Mouse (Mus musculus): ENCODE results near the gene Myom1. TPM values are rescaled to one million over a fixed set of nuclear protein-coding genes. Genes with fewer than 3 reads are reported as not detected.
A peak's percentile ranks its signal among the peaks of the same experiment; 100 is the strongest.

The Myom1 gene
- polyA plus RNA-seq, 1 experiment from 2014 or later: 185 TPM

DNA sequence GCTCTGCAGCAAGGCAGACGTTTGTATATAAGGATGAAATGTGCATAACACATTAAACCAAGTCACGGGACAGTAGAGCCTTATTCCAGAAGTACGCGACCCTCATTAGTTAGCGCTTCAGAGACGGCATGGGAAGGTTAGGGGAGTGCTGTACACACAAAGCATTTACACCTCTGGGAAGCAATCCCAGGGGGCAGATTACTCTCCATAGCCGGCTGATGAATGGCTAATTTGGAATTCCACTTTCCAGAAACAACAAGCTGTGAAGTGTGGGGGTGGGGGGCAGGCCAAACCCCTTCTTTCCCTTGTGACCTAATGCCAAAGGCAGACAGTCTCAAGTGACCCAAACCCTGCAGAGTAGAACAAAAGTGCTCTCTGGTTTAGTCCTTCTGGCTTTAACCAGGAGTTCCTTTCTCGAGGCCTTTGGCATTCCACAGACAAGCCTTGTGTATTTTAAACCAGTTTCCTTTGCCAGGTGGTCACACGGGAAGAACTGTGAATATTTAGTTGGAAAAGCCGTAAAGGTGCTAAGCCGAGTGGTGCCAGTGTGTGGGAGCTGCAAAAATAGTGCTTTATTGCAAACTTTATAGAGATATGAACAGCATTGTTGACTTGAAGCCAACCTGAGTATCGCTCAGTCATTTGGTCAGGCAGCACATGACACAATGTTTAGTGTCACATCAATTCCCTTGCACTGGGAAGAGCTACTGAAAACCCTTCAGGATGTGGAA lies 37.6 kb downstream of the Myom1 start:
- Histone ChIP-seq H3K27me3 (no peaks in the 10 kb centered on the region), H3K36me3 (peaks cover 49% of the 10 kb centered on the region), H3K4me1 (replicated peaks) (peaks cover 28% of the 10 kb centered on the region), H3K4me2 (no peak overlapping the region), H3K27ac (peak overlapping the region; percentile 59), H3K9me3 (replicated peaks) (no peaks in the 10 kb centered on the region), H3K4me3 (no peak overlapping the region), H3K9ac (no peak overlapping the region; the same call in 1 of the 2 replicates)
- WGBS: 29% methylated on average over 12 of the region's 12 CpGs
- ATAC-seq (replicated peaks; ENCODE audit: insufficient number of reproducible peaks, insufficient read depth, low FRiP score, low read depth): 0 out of 2 replicates have a peak, but pooled peaks have one; percentile 28

DNA sequence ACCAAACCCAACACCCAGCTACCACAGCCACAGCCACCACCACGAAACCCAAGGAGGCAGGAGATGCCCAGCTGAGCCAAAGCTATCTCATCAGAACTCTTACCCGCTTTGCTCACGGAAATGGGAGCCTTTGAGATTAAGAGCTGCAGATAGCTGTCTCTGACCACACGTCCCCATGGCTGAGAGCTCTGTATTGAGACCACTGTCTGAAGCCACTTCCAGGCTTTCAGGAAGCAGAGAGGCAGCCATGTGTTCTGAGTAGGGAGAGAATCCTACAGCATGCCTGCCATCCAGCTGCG lies 38.1 kb downstream of the Myom1 start:
- H3K4me3 ChIP-seq: no peak overlapping the region
- H3K9ac ChIP-seq: no peak overlapping the region
- peak overlapping the region; percentile 59 for H3K27ac ChIP-seq
- peaks cover 28% of the 10 kb centered on the region for H3K4me1 ChIP-seq (replicated peaks)
- H3K36me3 ChIP-seq: peaks cover 50% of the 10 kb centered on the region
- WGBS: 48% methylated on average over 5 of the region's 5 CpGs
- no peaks in the 10 kb centered on the region for H3K9me3 ChIP-seq (replicated peaks)
- ATAC-seq (replicated peaks; ENCODE audit: insufficient number of reproducible peaks, insufficient read depth, low FRiP score, low read depth): no peak
- H3K27me3 ChIP-seq: no peaks in the 10 kb centered on the region
- H3K4me2 ChIP-seq: no peak overlapping the region

DNA sequence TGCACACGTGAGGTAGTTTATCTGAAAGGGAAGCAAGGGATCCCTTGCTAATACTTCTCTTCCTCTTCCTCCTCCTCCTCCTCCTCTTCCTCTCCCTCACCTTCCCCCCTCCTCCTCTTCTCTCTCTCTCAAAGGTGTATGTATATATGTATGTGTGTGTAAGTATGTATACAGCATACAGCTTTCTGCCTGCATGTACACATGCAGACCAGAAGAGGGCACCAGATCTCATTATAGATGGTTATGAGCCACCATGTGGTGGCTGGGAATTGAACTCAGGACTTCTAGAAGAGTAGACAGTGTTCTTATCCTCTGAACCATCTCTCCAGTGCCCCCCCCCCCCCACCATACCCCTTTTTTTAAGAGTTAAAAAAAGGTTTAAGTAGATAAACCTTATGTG lies 40.2 kb downstream of the Myom1 start:
- H3K36me3 ChIP-seq: peaks cover 47% of the 10 kb centered on the region

DNA sequence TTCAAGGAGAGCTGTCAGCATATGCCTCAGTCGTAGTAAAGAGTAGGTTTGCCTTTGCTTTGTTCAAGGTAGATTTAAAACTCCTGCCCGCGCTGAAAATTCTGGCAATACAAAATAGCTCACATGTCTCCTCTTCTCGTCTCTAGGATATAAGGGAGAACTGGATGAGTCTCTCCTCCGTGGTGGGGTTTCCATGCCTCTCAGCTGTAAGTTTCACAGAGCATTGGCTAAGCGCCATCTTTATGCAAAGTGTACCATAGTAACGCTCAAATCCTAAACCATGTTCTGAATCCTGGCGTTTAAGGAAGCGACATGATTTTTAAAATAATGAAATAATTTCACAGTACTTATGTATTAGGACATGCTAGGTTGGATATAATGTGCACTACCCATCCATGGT lies 43.2 kb downstream of the Myom1 start:
- H3K4me2 ChIP-seq: no peak overlapping the region
- H3K9ac ChIP-seq: no peak overlapping the region
- no peak overlapping the region for H3K27ac ChIP-seq
- H3K4me1 ChIP-seq (replicated peaks): peaks cover 2% of the 10 kb centered on the region
- no peak overlapping the region for H3K4me3 ChIP-seq
- no peaks in the 10 kb centered on the region for H3K9me3 ChIP-seq (replicated peaks)
- no peaks in the 10 kb centered on the region for H3K27me3 ChIP-seq
- WGBS: 80% methylated on average over 9 of the region's 9 CpGs
- peaks cover 63% of the 10 kb centered on the region for H3K36me3 ChIP-seq
- no peak for ATAC-seq (replicated peaks; ENCODE audit: insufficient number of reproducible peaks, insufficient read depth, low FRiP score, low read depth)

More for the DNA sequence above, 40.2 kb downstream of the Myom1 start:
- Histone ChIP-seq H3K9ac (no peak overlapping the region), H3K9me3 (replicated peaks) (no peaks in the 10 kb centered on the region), H3K4me2 (no peak overlapping the region), H3K4me1 (replicated peaks) (peaks cover 28% of the 10 kb centered on the region), H3K27me3 (no peaks in the 10 kb centered on the region), H3K4me3 (no peak overlapping the region), H3K27ac (no peak overlapping the region)
- 56% methylated on average over 1 of the region's 1 CpGs for WGBS
- no peak for ATAC-seq (replicated peaks; ENCODE audit: insufficient number of reproducible peaks, insufficient read depth, low FRiP score, low read depth)

DNA sequence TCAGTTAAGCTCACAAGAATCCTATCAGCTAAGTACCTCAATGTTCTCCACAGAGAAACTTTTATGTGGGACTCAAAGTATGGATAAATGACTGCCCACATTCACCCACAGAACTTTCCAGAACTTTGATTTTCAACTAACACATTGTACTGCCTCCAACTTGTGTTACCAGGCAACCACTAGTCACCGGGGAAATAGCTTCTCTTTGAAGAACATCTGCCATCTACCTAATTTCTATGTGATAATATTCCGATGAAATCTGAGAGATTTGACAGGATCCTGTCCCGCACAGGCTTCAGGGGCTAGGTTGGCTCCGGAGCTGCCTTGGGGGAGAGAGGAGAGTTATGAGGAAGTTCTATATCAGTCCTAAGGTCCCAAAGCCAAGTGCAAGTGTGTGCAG lies 44.4 kb downstream of the Myom1 start:
- no peak overlapping the region for H3K4me2 ChIP-seq
- peaks cover 66% of the 10 kb centered on the region for H3K36me3 ChIP-seq
- no peak for ATAC-seq (replicated peaks; ENCODE audit: insufficient number of reproducible peaks, insufficient read depth, low FRiP score, low read depth)
- H3K4me3 ChIP-seq: no peak overlapping the region
- WGBS: 85% methylated on average over 4 of the region's 4 CpGs
- H3K9ac ChIP-seq: no peak overlapping the region
- no peaks in the 10 kb centered on the region for H3K27me3 ChIP-seq
- no peaks in the 10 kb centered on the region for H3K4me1 ChIP-seq (replicated peaks)
- H3K9me3 ChIP-seq (replicated peaks): no peaks in the 10 kb centered on the region
- H3K27ac ChIP-seq: no peak overlapping the region

DNA sequence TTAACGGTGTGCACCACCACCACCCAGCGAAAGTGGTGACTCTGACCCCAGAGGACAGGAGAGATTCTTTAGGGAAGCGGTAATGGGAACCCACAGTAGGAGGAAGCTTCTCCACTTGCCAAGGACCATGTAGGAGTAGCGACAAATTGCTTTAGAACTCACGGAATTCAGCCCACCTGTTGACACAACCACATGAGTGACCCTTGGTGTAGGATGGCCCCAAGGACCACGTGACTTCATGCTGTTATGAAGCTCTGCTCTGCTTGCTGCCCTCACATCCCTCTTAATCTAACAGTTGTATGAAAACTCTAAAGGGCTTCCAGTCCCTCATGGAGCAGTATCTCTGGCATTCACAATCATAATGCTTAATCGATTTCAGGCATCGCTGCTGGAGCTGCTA lies 46.9 kb downstream of the Myom1 start:
- Histone ChIP-seq H3K36me3 (peaks cover 74% of the 10 kb centered on the region), H3K4me3 (no peak overlapping the region), H3K27me3 (no peaks in the 10 kb centered on the region), H3K4me2 (no peak overlapping the region), H3K27ac (no peak overlapping the region), H3K9me3 (replicated peaks) (no peaks in the 10 kb centered on the region), H3K9ac (no peak overlapping the region), H3K4me1 (replicated peaks) (no peaks in the 10 kb centered on the region)
- no peak for ATAC-seq (replicated peaks; ENCODE audit: insufficient number of reproducible peaks, insufficient read depth, low FRiP score, low read depth)
- WGBS: 89% methylated on average over 8 of the region's 8 CpGs

DNA sequence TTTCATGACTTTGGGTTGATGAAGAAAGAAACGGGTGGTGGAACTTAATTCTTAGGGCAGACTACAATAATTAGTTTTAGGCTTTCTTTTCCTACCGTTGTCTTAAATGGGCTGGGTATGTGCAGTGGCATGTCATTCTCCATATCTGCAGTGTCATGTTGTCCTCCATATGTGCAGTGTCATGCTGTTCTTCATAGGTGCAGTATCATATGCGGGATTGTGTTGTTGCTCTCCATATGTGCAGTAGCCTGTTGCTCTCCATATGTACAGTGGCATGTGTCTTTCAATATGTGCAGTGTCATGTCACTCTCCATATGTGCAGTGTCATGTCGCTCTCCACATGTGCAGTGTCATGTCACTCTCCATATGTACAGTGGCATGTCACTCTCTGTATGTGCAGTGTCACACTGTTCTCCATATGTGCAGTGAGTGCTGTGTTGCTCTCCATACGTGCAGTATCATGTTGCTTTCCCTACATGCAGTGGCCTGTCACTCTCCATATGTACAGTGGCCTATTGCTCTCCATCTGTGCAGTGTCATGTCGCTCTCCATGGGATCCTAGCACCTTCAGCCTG lies 50.8 kb downstream of the Myom1 start:
- Histone ChIP-seq H3K27ac (no peak overlapping the region), H3K27me3 (no peaks in the 10 kb centered on the region), H3K9ac (no peak overlapping the region), H3K4me2 (no peak overlapping the region), H3K4me1 (replicated peaks) (no peaks in the 10 kb centered on the region), H3K4me3 (no peak overlapping the region), H3K9me3 (replicated peaks) (no peaks in the 10 kb centered on the region), H3K36me3 (peaks cover 70% of the 10 kb centered on the region)
- WGBS: 87% methylated on average over 6 of the region's 6 CpGs
- no peak for ATAC-seq (replicated peaks; ENCODE audit: insufficient number of reproducible peaks, insufficient read depth, low FRiP score, low read depth)

DNA sequence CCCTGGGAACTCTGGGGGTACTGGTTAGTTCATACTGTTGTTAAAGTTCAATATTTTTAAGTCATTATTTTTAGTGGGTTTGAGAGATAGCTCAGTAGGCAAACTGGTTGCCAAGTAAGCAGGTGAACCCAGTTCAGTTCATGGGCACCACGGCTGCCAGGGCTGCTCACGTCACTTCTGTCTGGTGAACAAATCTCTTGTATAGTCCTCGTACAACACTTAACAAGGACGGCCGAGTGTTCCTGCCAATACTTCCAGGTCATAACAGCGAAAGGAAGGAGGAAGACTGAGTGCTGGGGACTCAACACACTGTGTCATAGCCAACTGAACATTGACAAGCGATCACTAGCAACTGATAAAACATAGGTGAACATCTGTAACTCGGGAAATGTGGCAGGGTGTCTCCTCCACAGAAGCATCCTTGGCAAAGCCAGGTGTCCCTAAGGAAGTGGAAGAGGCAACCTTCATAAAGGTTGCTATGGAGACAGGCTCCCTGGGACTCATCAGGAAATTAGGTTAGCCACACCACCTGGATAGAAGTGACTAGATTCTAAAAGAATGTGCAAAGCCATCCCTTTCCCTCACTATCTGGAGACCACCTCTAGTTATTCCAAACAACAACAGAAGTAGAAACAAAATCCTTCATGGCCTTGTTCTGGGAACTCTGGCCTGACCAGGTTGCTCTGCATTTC lies 52.9 kb downstream of the Myom1 start:
- no peak overlapping the region for H3K4me3 ChIP-seq
- 79% methylated on average over 8 of the region's 8 CpGs for WGBS
- H3K9ac ChIP-seq: no peak overlapping the region
- H3K4me2 ChIP-seq: no peak overlapping the region
- H3K27me3 ChIP-seq: no peaks in the 10 kb centered on the region
- peaks cover 64% of the 10 kb centered on the region for H3K36me3 ChIP-seq
- no peaks in the 10 kb centered on the region for H3K4me1 ChIP-seq (replicated peaks)
- no peak overlapping the region for H3K27ac ChIP-seq
- no peaks in the 10 kb centered on the region for H3K9me3 ChIP-seq (replicated peaks)
- ATAC-seq (replicated peaks; ENCODE audit: insufficient number of reproducible peaks, insufficient read depth, low FRiP score, low read depth): no peak

DNA sequence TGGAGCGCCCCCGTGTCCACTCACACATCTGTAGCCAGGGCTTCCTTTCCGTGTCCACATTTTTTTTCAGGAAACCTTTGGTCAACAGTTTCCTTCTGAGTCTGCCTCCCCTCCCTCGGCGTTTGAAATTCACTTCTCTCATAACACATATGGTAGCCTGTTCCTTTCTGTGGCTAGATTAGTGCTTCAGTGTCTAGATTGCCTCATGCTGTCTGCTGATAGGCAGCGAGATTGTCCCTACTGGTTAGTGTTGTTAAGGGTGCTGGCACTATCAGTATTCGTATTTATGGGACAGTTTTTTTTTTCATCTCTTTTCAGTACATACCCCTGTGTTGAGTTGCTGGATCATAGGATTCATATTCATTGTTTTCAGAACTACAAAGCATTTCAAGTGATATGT lies 54.0 kb downstream of the Myom1 start:
- Histone ChIP-seq H3K27me3 (no peaks in the 10 kb centered on the region), H3K4me3 (no peak overlapping the region), H3K4me2 (no peak overlapping the region), H3K9me3 (replicated peaks) (no peaks in the 10 kb centered on the region), H3K4me1 (replicated peaks) (no peaks in the 10 kb centered on the region), H3K36me3 (peaks cover 68% of the 10 kb centered on the region), H3K27ac (no peak overlapping the region), H3K9ac (no peak overlapping the region)
- 56% methylated on average over 7 of the region's 7 CpGs for WGBS
- ATAC-seq (replicated peaks; ENCODE audit: insufficient number of reproducible peaks, insufficient read depth, low FRiP score, low read depth): no peak

DNA sequence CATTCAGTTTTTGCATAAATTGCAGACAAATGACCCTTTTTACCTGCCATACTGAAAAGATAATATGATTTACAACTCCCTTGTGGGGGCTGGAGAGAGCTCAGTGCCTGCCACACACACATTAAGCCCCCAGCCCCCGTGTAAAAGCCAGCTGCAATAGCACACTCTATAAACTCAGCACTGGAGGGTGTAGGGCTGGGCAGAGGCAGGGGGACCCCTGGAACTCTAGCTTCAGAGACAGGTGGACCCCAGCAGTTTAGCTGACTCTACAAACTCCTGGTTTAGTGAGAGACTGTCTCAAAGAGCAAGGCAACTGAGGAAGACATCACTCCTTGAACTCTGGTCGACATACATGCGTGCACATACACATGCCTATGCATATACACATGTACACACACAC lies 55.3 kb downstream of the Myom1 start:
- no peak overlapping the region for H3K27ac ChIP-seq
- peaks cover 70% of the 10 kb centered on the region for H3K36me3 ChIP-seq
- WGBS: 81% methylated on average over 3 of the region's 3 CpGs
- no peaks in the 10 kb centered on the region for H3K4me1 ChIP-seq (replicated peaks)
- H3K27me3 ChIP-seq: no peaks in the 10 kb centered on the region
- H3K4me3 ChIP-seq: no peak overlapping the region
- no peaks in the 10 kb centered on the region for H3K9me3 ChIP-seq (replicated peaks)
- H3K9ac ChIP-seq: no peak overlapping the region
- H3K4me2 ChIP-seq: no peak overlapping the region
- ATAC-seq (replicated peaks; ENCODE audit: insufficient number of reproducible peaks, insufficient read depth, low FRiP score, low read depth): no peak

DNA sequence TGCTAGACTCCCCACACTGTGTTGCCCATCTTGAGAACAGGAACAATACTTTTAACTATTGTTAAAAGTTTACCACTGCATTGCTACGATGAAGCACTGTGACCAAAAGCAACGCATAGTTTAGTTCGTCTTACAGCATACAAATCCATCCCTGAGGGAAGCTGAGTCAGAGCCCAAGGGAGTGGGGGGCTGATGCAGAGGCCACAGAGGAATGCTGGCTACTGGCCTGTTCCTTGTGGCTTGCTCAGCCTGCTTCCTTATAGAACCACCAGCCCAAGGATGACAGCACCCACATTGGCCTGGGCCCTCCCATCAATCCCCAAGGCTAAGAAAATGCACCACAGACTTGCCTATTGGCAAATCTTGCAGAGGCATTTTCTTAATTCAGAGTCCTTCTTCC lies 56.8 kb downstream of the Myom1 start:
- Histone ChIP-seq H3K27me3 (no peaks in the 10 kb centered on the region), H3K4me3 (no peak overlapping the region), H3K27ac (no peak overlapping the region), H3K9me3 (replicated peaks) (no peaks in the 10 kb centered on the region), H3K9ac (no peak overlapping the region), H3K36me3 (peaks cover 66% of the 10 kb centered on the region), H3K4me1 (replicated peaks) (no peaks in the 10 kb centered on the region), H3K4me2 (no peak overlapping the region)
- 86% methylated on average over 3 of the region's 3 CpGs for WGBS
- ATAC-seq (replicated peaks; ENCODE audit: insufficient number of reproducible peaks, insufficient read depth, low FRiP score, low read depth): no peak

Measured in heart, embryonic 15.5 days (tissue).